Mouse (Mus musculus) CH12.LX (cell line): Measurements from ENCODE around the gene H2-T3. TPM values are rescaled to one million over a fixed set of nuclear protein-coding genes. Genes with fewer than 3 reads are reported as not detected.
"Not testable (repeated sequence)": the region's sequence is repeated elsewhere in the genome, so short reads cannot be mapped to it uniquely, and the experiment has no call there.

Experiments
- DNase-seq: peaks from one replicate; pipeline ENCODE4 v3.0.0-alpha.2; 2013; ENCODE audit errors: extremely low read depth
- H3K27ac ChIP-seq: 2 replicates; pipeline ENCODE4 v1.5.1; 2012; ENCODE audit warnings: low read depth, mild to moderate bottlenecking, control low read depth, moderate library complexity; ENCODE audit not compliant: insufficient read depth
- H3K27me3 ChIP-seq: replicated peaks from 2 replicates; pipeline ENCODE3; 2012; ENCODE audit warnings: inconsistent platforms
- H3K36me3 ChIP-seq, 2 experiments: replicated peaks in 1 of 2; 2 replicates each; pipeline versions ENCODE3 to v1.6.1; 2012; ENCODE audit warnings: inconsistent platforms in 1 of 2, low read length in 1 of 2, mild to moderate bottlenecking in 1 of 2, mixed read lengths in 1 of 2, moderate library complexity in 1 of 2; ENCODE audit not compliant: control insufficient read depth in 1 of 2, insufficient read depth in 1 of 2
- H3K4me1 ChIP-seq, 2 experiments: 2 replicates each; pipeline ENCODE4 v1.6.1; 2012; ENCODE audit warnings: inconsistent platforms in 1 of 2, moderate library complexity in 1 of 2; ENCODE audit not compliant: insufficient read depth in 2 of 2, control insufficient read depth in 1 of 2
- H3K4me2 ChIP-seq: 2 replicates; pipeline ENCODE4 v1.6.1; 2012; ENCODE audit warnings: low read depth, mild to moderate bottlenecking, control low read depth; ENCODE audit not compliant: poor library complexity, insufficient read depth, severe bottlenecking
- H3K4me3 ChIP-seq, 3 experiments: fragments of 150-350 bp in 1 of 3; sonication (generic) in 1 of 3; replicated peaks in 1 of 3; 2 replicates each; pipeline versions ENCODE3 to v1.5.1; 2011 to 2012; ENCODE audit warnings: low read depth in 2 of 3, low read length in 2 of 3, mild to moderate bottlenecking in 2 of 3, moderate library complexity in 2 of 3, control low read depth in 1 of 3, improper control_type of control experiment in 1 of 3, inconsistent platforms in 1 of 3, mixed read lengths in 1 of 3; ENCODE audit not compliant: poor library complexity in 1 of 3
- H3K79me2 ChIP-seq: replicated peaks from 2 replicates; pipeline ENCODE4 v1.6.1; 2012; ENCODE audit warnings: mild to moderate bottlenecking, moderate library complexity; ENCODE audit not compliant: control insufficient read depth, poor library complexity, insufficient read depth, severe bottlenecking; ENCODE audit errors: extremely low read depth
- H3K9ac ChIP-seq: 2 replicates; pipeline ENCODE4 v1.6.1; 2012; ENCODE audit warnings: low read depth, mild to moderate bottlenecking, control low read depth, moderate library complexity; ENCODE audit not compliant: insufficient read depth
- H3K9me3 ChIP-seq: replicated peaks from 2 replicates; pipeline ENCODE3; 2012; ENCODE audit warnings: low read length, inconsistent platforms, mixed read lengths
- CTCF ChIP-seq, 2 experiments: IDR thresholded peaks in 1 of 2; conservative IDR thresholded peaks in 1 of 2; 2 replicates each; pipeline ENCODE4 v1.5.1; 2011 to 2012; ENCODE audit warnings: low read depth in 2 of 2, low read length in 2 of 2, improper control_type of control experiment in 1 of 2, inconsistent platforms in 1 of 2, mild to moderate bottlenecking in 1 of 2, moderate library complexity in 1 of 2
- ETS1 ChIP-seq: conservative IDR thresholded peaks from 2 replicates; pipeline ENCODE4 v1.6.1; 2012; ENCODE audit warnings: low read depth, mild to moderate bottlenecking, inconsistent platforms, low read length, improper control_type of control experiment, moderate library complexity
- GABPA ChIP-seq: IDR thresholded peaks from 2 replicates; pipeline ENCODE4 v1.6.1; 2012; ENCODE audit warnings: low read depth, low read length, improper control_type of control experiment, inconsistent platforms; ENCODE audit not compliant: insufficient replicate concordance
- MEF2A ChIP-seq: IDR thresholded peaks from 2 replicates; pipeline ENCODE4 v1.6.1; 2014; ENCODE audit warnings: low read depth, mild to moderate bottlenecking, inconsistent platforms, low read length, improper control_type of control experiment, borderline replicate concordance
- MYC ChIP-seq: IDR thresholded peaks from 2 replicates; pipeline ENCODE4 v1.6.1; 2011; ENCODE audit warnings: low read depth, mild to moderate bottlenecking, improper control_type of control experiment, low read length
- NRF1 ChIP-seq: IDR thresholded peaks from 2 replicates; pipeline ENCODE4 v1.6.1; 2014; ENCODE audit warnings: low read depth, mild to moderate bottlenecking, inconsistent platforms, low read length, improper control_type of control experiment, moderate library complexity
- TBP ChIP-seq: conservative IDR thresholded peaks from 2 replicates; pipeline ENCODE4 v1.6.1; 2011; ENCODE audit warnings: low read depth, low read length, improper control_type of control experiment
- UBTF ChIP-seq: IDR thresholded peaks from 2 replicates; pipeline ENCODE4 v1.6.1; 2012; ENCODE audit warnings: low read depth, mild to moderate bottlenecking, inconsistent platforms, low read length, improper control_type of control experiment, moderate library complexity
- USF1 ChIP-seq: IDR thresholded peaks from 2 replicates; pipeline ENCODE4 v1.6.1; 2014; ENCODE audit warnings: low read depth, mild to moderate bottlenecking, inconsistent platforms, low read length, improper control_type of control experiment
- USF2 ChIP-seq: conservative IDR thresholded peaks from 2 replicates; pipeline ENCODE4 v1.6.1; 2011; ENCODE audit warnings: low read depth, low read length, improper control_type of control experiment
- ZC3H11A ChIP-seq: IDR thresholded peaks from 2 replicates; pipeline ENCODE4 v1.6.1; 2012; ENCODE audit warnings: low read depth, mild to moderate bottlenecking, inconsistent platforms, low read length, improper control_type of control experiment
- dilution Hi-C: fragments of 300-500 bp; cut with MboI; formaldehyde crosslinking; loops from 2 replicates; pipeline ENCODE4 v1.14.3; 2020; ENCODE audit warnings: low sequenced_read_pairs; ENCODE audit not compliant: extremely low pct_unique_long_range_greater_than_20kb, extremely low pct_ligation_motif_present
- in situ Hi-C: fragments of 300-500 bp; cut with MboI; formaldehyde crosslinking; loops from 3 replicates; pipeline ENCODE4 v1.14.3; 2019; ENCODE audit warnings: low sequenced_read_pairs, low pct_ligation_motif_present, low pct_unique_long_range_greater_than_20kb, mixed read lengths
- polyA plus RNA-seq: library from polyadenylated mRNA; unstranded; fragments of >175 nt; gene quantifications from 2 replicates; pipeline ENCODE4 v1.2.1, GENCODE M21; 2012; ENCODE audit warnings: low read depth; ENCODE audit not compliant: insufficient read length
- total RNA-seq, 2 experiments: library from RNA; depleted of rRNA; stranded (reverse); fragments of 300-350 nt in 1 of 2; fragments of >200 nt in 1 of 2; gene quantifications; 2 replicates each; pipeline ENCODE4 v1.2.3; 2012 to 2014

Gene H2-T3
- total and polyA plus RNA-seq, 3 experiments = 1.3 TPM; not detected in 2

DNA sequence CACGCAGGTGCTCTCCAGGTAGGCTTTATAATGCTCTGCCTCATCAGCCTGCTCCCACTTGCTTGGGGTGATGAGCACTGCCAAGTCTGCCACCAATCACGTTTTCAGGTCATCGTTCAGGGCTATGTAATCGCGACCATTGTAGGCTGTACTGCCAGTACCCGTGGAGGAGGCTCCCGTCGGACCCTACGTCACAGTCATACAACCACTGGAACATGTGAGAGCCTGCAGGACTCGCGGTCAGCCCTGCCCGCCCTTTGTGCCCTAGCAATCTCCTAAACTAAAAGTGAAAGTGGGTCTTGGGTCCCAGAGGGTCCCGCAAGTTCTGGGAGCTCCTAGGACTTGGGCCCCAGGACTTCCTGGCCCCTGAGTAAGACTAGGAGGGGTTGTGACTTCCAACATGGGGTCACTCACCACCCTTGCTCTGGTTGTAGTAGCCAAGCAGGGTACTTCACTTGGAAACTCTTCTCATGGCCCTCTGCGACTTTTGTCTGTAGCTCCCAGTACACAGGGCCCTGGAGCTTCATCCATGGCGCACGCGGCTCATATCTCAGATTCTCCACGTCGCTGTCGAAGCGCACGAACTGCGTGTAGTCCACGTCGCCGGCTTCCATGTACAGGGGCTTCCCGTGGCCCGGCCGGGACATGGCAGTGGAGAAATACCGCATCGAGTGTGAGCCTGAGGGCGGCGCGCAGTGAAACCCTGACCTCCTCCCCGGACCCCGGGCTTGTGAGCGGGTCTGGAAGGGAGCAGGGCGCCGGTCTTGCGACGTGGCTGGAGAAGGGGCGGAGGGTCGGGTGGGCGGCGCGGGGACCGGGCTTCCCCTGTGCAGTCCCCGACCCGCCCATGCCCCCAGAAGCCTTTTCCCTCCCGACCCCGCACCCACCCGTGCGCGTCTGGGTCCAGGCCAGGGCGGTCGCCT is 28.7 kb downstream of the H2-T3 start:
- no peak overlapping the region for H3K4me2 ChIP-seq
- dilution Hi-C loops (no loop called here), in situ Hi-C loops (no loop called here)
- no peaks in the 10 kb centered on the region for H3K9me3 ChIP-seq
- H3K79me2 ChIP-seq = no peaks in the 10 kb centered on the region
- no peak overlapping the region for H3K4me3 ChIP-seq
- no peak for DNase-seq
- no peaks in the 10 kb centered on the region for H3K36me3 ChIP-seq
- H3K4me1 ChIP-seq = no peaks in the 10 kb centered on the region
- H3K27ac ChIP-seq = no peak overlapping the region
- no peak overlapping the region for H3K9ac ChIP-seq
- H3K27me3 ChIP-seq = peaks cover 3% of the 10 kb centered on the region
- TF ChIP-seq ZC3H11A = no peak
- TF ChIP-seq CTCF (conservative IDR thresholded peaks at IDR 0.05 in 1 of 2, IDR thresholded peaks at IDR 0.05 in 1 of 2; ENCODE audit: low read depth in 2 of 2, low read length in 2 of 2) = no peak
- no peak for TF ChIP-seq USF2
- TF ChIP-seq ETS1 = no peak
- no peak for TF ChIP-seq TBP
- TF ChIP-seq USF1 = no peak
- TF ChIP-seq MYC = no peak
- no peak for TF ChIP-seq GABPA
- no peak for TF ChIP-seq NRF1
- TF ChIP-seq MEF2A = no peak
- TF ChIP-seq UBTF = no peak

DNA sequence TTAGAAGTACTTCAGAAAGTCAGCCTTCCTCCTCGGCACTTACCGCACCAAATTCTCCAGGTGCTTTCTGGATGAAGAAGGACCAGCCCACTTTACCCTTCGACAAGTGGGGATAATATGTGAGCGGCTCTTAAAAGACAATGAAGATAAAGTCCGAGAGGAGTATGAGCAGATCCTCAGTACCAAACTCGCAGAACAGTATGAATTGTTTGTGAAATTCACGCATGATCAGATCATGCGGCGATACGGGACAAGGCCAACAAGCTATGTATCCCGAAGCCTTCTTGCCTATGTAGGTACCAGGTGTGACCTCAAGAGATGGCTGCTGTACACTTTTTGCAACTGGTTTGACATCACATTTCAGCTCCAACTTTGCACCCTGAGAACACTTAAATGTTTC is 31.8 kb downstream of the H2-T3 start:
- in situ Hi-C loops = loop anchor here (10.0 kb wide), 1 partner anchor 63 kb away; no protein-coding TSS in a partner anchor
- H3K79me2 ChIP-seq, H3K27me3 ChIP-seq, DNase-seq, dilution Hi-C loops, H3K9ac ChIP-seq, H3K4me3 ChIP-seq, H3K9me3 ChIP-seq, H3K27ac ChIP-seq, H3K4me1 ChIP-seq, H3K4me2 ChIP-seq, H3K36me3 ChIP-seq: not testable (repeated sequence)

DNA sequence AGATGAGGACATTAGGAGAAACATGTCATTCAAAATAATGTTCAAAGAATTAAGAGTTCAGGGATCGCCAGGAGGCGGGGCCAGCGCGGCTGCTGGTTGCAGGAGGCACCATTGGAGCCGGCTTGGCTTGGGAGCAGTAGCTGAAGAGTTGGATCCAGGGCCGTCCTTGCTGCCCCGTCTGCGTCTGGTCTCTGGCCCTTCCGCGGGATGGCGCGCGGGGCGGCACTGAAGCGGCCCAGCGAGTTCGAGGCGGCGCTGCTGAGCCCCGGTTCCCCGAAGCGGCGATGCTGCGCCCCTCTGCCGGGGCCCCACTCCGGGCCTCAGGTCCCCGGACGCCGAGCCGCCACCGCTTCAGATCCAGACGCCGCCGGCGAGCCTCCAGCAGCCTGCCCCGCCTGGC is 32.3 kb downstream of the H2-T3 start:
- H3K9ac ChIP-seq, H3K4me2 ChIP-seq, DNase-seq, H3K4me1 ChIP-seq, H3K27ac ChIP-seq, H3K9me3 ChIP-seq, H3K27me3 ChIP-seq, H3K36me3 ChIP-seq, dilution Hi-C loops, H3K4me3 ChIP-seq, H3K79me2 ChIP-seq: not testable (repeated sequence)
- in situ Hi-C loops = loop anchor here (10.0 kb wide), 1 partner anchor 63 kb away; no protein-coding TSS in a partner anchor
